Mouse (Mus musculus): ENCODE data around the gene Dlg2. TPM values are rescaled to one million over a fixed set of nuclear protein-coding genes. Genes with fewer than 3 reads are reported as not detected.

Gene Dlg2
- polyA plus RNA-seq (2012; rRNA removed), result 89.8 and 105 TPM in 2 replicates

- Histone ChIP-seq H3K4me3 (replicated peaks; ENCODE audit: insufficient read depth, low read depth, low read length) (peak within 1 kb of the TSS; percentile 85), H3K27ac (ENCODE audit: insufficient read depth, low read length) (peak within 1 kb of the TSS; percentile 93), H3K4me1 (ENCODE audit: control insufficient read depth, insufficient read depth, low read length) (peaks cover 3% of the 10 kb centered on the region; the same call in 1 of the 2 replicates), H3K27me3 (ENCODE audit: control insufficient read depth, insufficient read depth, low read length) (no peaks in the 10 kb centered on the region)
- TF ChIP-seq CTCF (IDR thresholded peaks at IDR 0.05; ENCODE audit: borderline replicate concordance, insufficient read depth, low read depth, low read length) (no peak), POLR2A (IDR thresholded peaks at IDR 0.05; ENCODE audit: borderline replicate concordance, insufficient read depth, low read length) (peak; percentile 19; the same call in 1 of the 2 replicates)
- DNase-seq, result peak in 1 of 2 experiments; percentile 59
- WGBS, result 1% methylated on average over 32 of the region's 32 CpGs
These were observed at the start of gene Dlg2 for GRCm38 (mm10) chr7:90476313-90477245. TSS of gene Dlg2 (plus strand) at chr7:90476672.

- WGBS, result 52% methylated on average over 9 of the region's 9 CpGs
- H3K4me1 ChIP-seq (ENCODE audit: control insufficient read depth, insufficient read depth, low read length), result no peaks in the 10 kb centered on the region
- no peak for TF ChIP-seq POLR2A (IDR thresholded peaks at IDR 0.05; ENCODE audit: borderline replicate concordance, insufficient read depth, low read length)
- TF ChIP-seq CTCF (IDR thresholded peaks at IDR 0.05; ENCODE audit: borderline replicate concordance, insufficient read depth, low read depth, low read length), result no peak
- no peaks in the 10 kb centered on the region for H3K27me3 ChIP-seq (ENCODE audit: control insufficient read depth, insufficient read depth, low read length)
- H3K4me3 ChIP-seq (replicated peaks; ENCODE audit: insufficient read depth, low read depth, low read length), result peak overlapping the region; percentile 78
- DNase-seq, result peak; percentile 36 to 57
- H3K27ac ChIP-seq (ENCODE audit: insufficient read depth, low read length), result no peak overlapping the region
These were observed 49.5 kb upstream of the Dlg2 start for GRCm38 (mm10) chr7:90427006-90427405.

- Histone ChIP-seq H3K27me3 (ENCODE audit: control insufficient read depth, insufficient read depth, low read length) (no peaks in the 10 kb centered on the region), H3K4me3 (replicated peaks; ENCODE audit: insufficient read depth, low read depth, low read length) (no peak overlapping the region), H3K27ac (ENCODE audit: insufficient read depth, low read length) (no peak overlapping the region), H3K4me1 (ENCODE audit: control insufficient read depth, insufficient read depth, low read length) (peaks cover 2% of the 10 kb centered on the region; the same call in 1 of the 2 replicates)
- no peak for TF ChIP-seq POLR2A (IDR thresholded peaks at IDR 0.05; ENCODE audit: borderline replicate concordance, insufficient read depth, low read length)
- TF ChIP-seq CTCF (IDR thresholded peaks at IDR 0.05; ENCODE audit: borderline replicate concordance, insufficient read depth, low read depth, low read length), result no peak
- peak in 1 of 2 experiments; percentile 51 for DNase-seq
These were observed 44.3 kb upstream of the Dlg2 start for GRCm38 (mm10) chr7:90432221-90432620.

GRCm38 (mm10) chr7:90440044-90440443, 36.4 kb upstream of the Dlg2 start:
- TF ChIP-seq POLR2A (IDR thresholded peaks at IDR 0.05; ENCODE audit: borderline replicate concordance, insufficient read depth, low read length) (no peak), CTCF (IDR thresholded peaks at IDR 0.05; ENCODE audit: borderline replicate concordance, insufficient read depth, low read depth, low read length) (no peak)
- Histone ChIP-seq H3K4me1 (ENCODE audit: control insufficient read depth, insufficient read depth, low read length) (no peaks in the 10 kb centered on the region), H3K27me3 (ENCODE audit: control insufficient read depth, insufficient read depth, low read length) (no peaks in the 10 kb centered on the region), H3K4me3 (replicated peaks; ENCODE audit: insufficient read depth, low read depth, low read length) (no peak overlapping the region), H3K27ac (ENCODE audit: insufficient read depth, low read length) (no peak overlapping the region)
- no peak for DNase-seq
- WGBS, result 86% methylated on average over 4 of the region's 4 CpGs

- Histone ChIP-seq H3K27ac (ENCODE audit: insufficient read depth, low read length) (peak overlapping the region; percentile 27; the same call in 1 of the 2 replicates), H3K4me1 (ENCODE audit: control insufficient read depth, insufficient read depth, low read length) (no peaks in the 10 kb centered on the region), H3K4me3 (replicated peaks; ENCODE audit: insufficient read depth, low read depth, low read length) (peak overlapping the region; percentile 60), H3K27me3 (ENCODE audit: control insufficient read depth, insufficient read depth, low read length) (no peaks in the 10 kb centered on the region)
- 6% methylated on average over 4 of the region's 4 CpGs for WGBS
- DNase-seq, result no peak
- TF ChIP-seq POLR2A (IDR thresholded peaks at IDR 0.05; ENCODE audit: borderline replicate concordance, insufficient read depth, low read length) (no peak), CTCF (IDR thresholded peaks at IDR 0.05; ENCODE audit: borderline replicate concordance, insufficient read depth, low read depth, low read length) (no peak)
These were observed 34.4 kb upstream of the Dlg2 start for GRCm38 (mm10) chr7:90442070-90442469.

GRCm38 (mm10) chr7:90442518-90443080, 33.9 kb upstream of the Dlg2 start, which contains the start of gene Crebzf:
TSS of gene Crebzf (plus strand) at chr7:90442729.
- TF ChIP-seq CTCF (IDR thresholded peaks at IDR 0.05; ENCODE audit: borderline replicate concordance, insufficient read depth, low read depth, low read length) (no peak), POLR2A (IDR thresholded peaks at IDR 0.05; ENCODE audit: borderline replicate concordance, insufficient read depth, low read length) (peak; percentile 74; the same call in 1 of the 2 replicates)
- WGBS, result 0% methylated on average over 54 of the region's 54 CpGs
- peak; percentile 95 to 97 for DNase-seq
- peak within 1 kb of the TSS; percentile 60 for H3K4me3 ChIP-seq (replicated peaks; ENCODE audit: insufficient read depth, low read depth, low read length)
- H3K4me1 ChIP-seq (ENCODE audit: control insufficient read depth, insufficient read depth, low read length), result no peaks in the 10 kb centered on the region
- no peaks in the 10 kb centered on the region for H3K27me3 ChIP-seq (ENCODE audit: control insufficient read depth, insufficient read depth, low read length)
- peak within 1 kb of the TSS; percentile 82 for H3K27ac ChIP-seq (ENCODE audit: insufficient read depth, low read length)

- WGBS, result under 1% methylated on average over 123 of the region's 123 CpGs
- peak overlapping the region; percentile 60 for H3K4me3 ChIP-seq (replicated peaks; ENCODE audit: insufficient read depth, low read depth, low read length)
These were observed 33.1 kb upstream of the Dlg2 start for GRCm38 (mm10) chr7:90443101-90444091.

More at GRCm38 (mm10) chr7:90443101-90444091, 33.1 kb upstream of the Dlg2 start:
- TF ChIP-seq POLR2A (IDR thresholded peaks at IDR 0.05; ENCODE audit: borderline replicate concordance, insufficient read depth, low read length), result no peak
- Histone ChIP-seq H3K27ac (ENCODE audit: insufficient read depth, low read length) (peak overlapping the region; percentile 82), H3K27me3 (ENCODE audit: control insufficient read depth, insufficient read depth, low read length) (no peaks in the 10 kb centered on the region), H3K4me1 (ENCODE audit: control insufficient read depth, insufficient read depth, low read length) (no peaks in the 10 kb centered on the region)
- peak; percentile 80 to 82 for DNase-seq
